Mouse (Mus musculus): ENCODE data around the gene Ung. TPM values are rescaled to one million over a fixed set of nuclear protein-coding genes. Genes with fewer than 3 reads are reported as not detected.

Ung gene
- polyA plus RNA-seq, 1 experiment from 2014 or later, result 31.1 TPM

GRCm38 (mm10) chr5:114152359-114153092 is 22.3 kb downstream of the Ung start:
- H3K27me3 ChIP-seq (ENCODE audit: insufficient read depth, low read length), result no peaks in the 10 kb centered on the region
- no peaks in the 10 kb centered on the region for H3K36me3 ChIP-seq (ENCODE audit: insufficient read depth, low read length)
- no peak for DNase-seq (ENCODE audit: low spot score)
- no peak overlapping the region for H3K9ac ChIP-seq (ENCODE audit: low read depth, low read length)
- no peak for TF ChIP-seq CTCF (IDR thresholded peaks at IDR 0.05; ENCODE audit: low read depth)
- no peak for ATAC-seq (replicated peaks; ENCODE audit: low FRiP score, low read depth)
- no peaks in the 10 kb centered on the region for H3K9me3 ChIP-seq (replicated peaks; ENCODE audit: low read length)
- peak overlapping the region; percentile 47; the same call in 1 of the 2 replicates for H3K27ac ChIP-seq
- no peak overlapping the region for H3K4me3 ChIP-seq (replicated peaks; ENCODE audit: low read depth, low read length)
- WGBS, result 82% methylated on average over 12 of the region's 12 CpGs
- H3K4me2 ChIP-seq (ENCODE audit: low read length), result no peak overlapping the region
- H3K4me1 ChIP-seq (replicated peaks; ENCODE audit: insufficient read depth, low read length), result 0 out of 2 replicates have a peak, but pooled peaks cover 5% of the 10 kb centered on the region

GRCm38 (mm10) chr5:114153490-114153889 is 23.3 kb downstream of the Ung start:
- 0 out of 2 replicates have a peak overlapping the region, but pooled peaks have one; percentile 25 for H3K27ac ChIP-seq
- 9% methylated on average over 12 of the region's 12 CpGs for WGBS
- no peaks in the 10 kb centered on the region for H3K27me3 ChIP-seq (ENCODE audit: insufficient read depth, low read length)
- no peak overlapping the region; the same call in 1 of the 2 replicates for H3K4me3 ChIP-seq (replicated peaks; ENCODE audit: low read depth, low read length)
- ATAC-seq (replicated peaks; ENCODE audit: low FRiP score, low read depth) (0 out of 2 replicates have a peak, but pooled peaks have one; percentile 44), DNase-seq (ENCODE audit: low spot score) (peak; percentile 68)
- no peaks in the 10 kb centered on the region for H3K9me3 ChIP-seq (replicated peaks; ENCODE audit: low read length)
- H3K36me3 ChIP-seq (ENCODE audit: insufficient read depth, low read length), result no peaks in the 10 kb centered on the region
- H3K9ac ChIP-seq (ENCODE audit: low read depth, low read length), result no peak overlapping the region
- TF ChIP-seq CTCF (IDR thresholded peaks at IDR 0.05; ENCODE audit: low read depth), result peak; percentile 74
- H3K4me1 ChIP-seq (replicated peaks; ENCODE audit: insufficient read depth, low read length), result 0 out of 2 replicates have a peak, but pooled peaks cover 5% of the 10 kb centered on the region
- peak overlapping the region; percentile 37; the same call in 1 of the 2 replicates for H3K4me2 ChIP-seq (ENCODE audit: low read length)

- ATAC-seq (replicated peaks; ENCODE audit: low FRiP score, low read depth) (no peak), DNase-seq (ENCODE audit: low spot score) (no peak)
- Histone ChIP-seq H3K9me3 (replicated peaks; ENCODE audit: low read length) (no peaks in the 10 kb centered on the region), H3K27me3 (ENCODE audit: insufficient read depth, low read length) (no peaks in the 10 kb centered on the region), H3K4me3 (replicated peaks; ENCODE audit: low read depth, low read length) (no peak overlapping the region), H3K36me3 (ENCODE audit: insufficient read depth, low read length) (no peaks in the 10 kb centered on the region), H3K9ac (ENCODE audit: low read depth, low read length) (no peak overlapping the region), H3K4me2 (ENCODE audit: low read length) (no peak overlapping the region), H3K27ac (no peak overlapping the region), H3K4me1 (replicated peaks; ENCODE audit: insufficient read depth, low read length) (0 out of 2 replicates have a peak, but pooled peaks cover 5% of the 10 kb centered on the region)
- 85% methylated on average over 5 of the region's 5 CpGs for WGBS
- TF ChIP-seq CTCF (IDR thresholded peaks at IDR 0.05; ENCODE audit: low read depth), result no peak
Measured at GRCm38 (mm10) chr5:114154765-114155164, 24.6 kb downstream of the Ung start.

- Histone ChIP-seq H3K4me1 (replicated peaks; ENCODE audit: insufficient read depth, low read length) (0 out of 2 replicates have a peak, but pooled peaks cover 5% of the 10 kb centered on the region), H3K9me3 (replicated peaks; ENCODE audit: low read length) (no peaks in the 10 kb centered on the region), H3K27ac (no peak overlapping the region), H3K36me3 (ENCODE audit: insufficient read depth, low read length) (no peaks in the 10 kb centered on the region), H3K9ac (ENCODE audit: low read depth, low read length) (no peak overlapping the region), H3K4me3 (replicated peaks; ENCODE audit: low read depth, low read length) (no peak overlapping the region), H3K4me2 (ENCODE audit: low read length) (no peak overlapping the region), H3K27me3 (ENCODE audit: insufficient read depth, low read length) (no peaks in the 10 kb centered on the region)
- ATAC-seq (replicated peaks; ENCODE audit: low FRiP score, low read depth) (no peak; the same call in 1 of the 2 replicates), DNase-seq (ENCODE audit: low spot score) (no peak)
- TF ChIP-seq CTCF (IDR thresholded peaks at IDR 0.05; ENCODE audit: low read depth), result no peak
- 57% methylated on average over 9 of the region's 9 CpGs for WGBS
Measured at GRCm38 (mm10) chr5:114155168-114155933, 25.2 kb downstream of the Ung start.

- 54% methylated on average over 7 of the region's 7 CpGs for WGBS
- Histone ChIP-seq H3K9ac (ENCODE audit: low read depth, low read length) (no peak overlapping the region), H3K9me3 (replicated peaks; ENCODE audit: low read length) (no peaks in the 10 kb centered on the region), H3K4me1 (replicated peaks; ENCODE audit: insufficient read depth, low read length) (no peaks in the 10 kb centered on the region), H3K27ac (no peak overlapping the region), H3K27me3 (ENCODE audit: insufficient read depth, low read length) (no peaks in the 10 kb centered on the region), H3K4me3 (replicated peaks; ENCODE audit: low read depth, low read length) (no peak overlapping the region), H3K36me3 (ENCODE audit: insufficient read depth, low read length) (no peaks in the 10 kb centered on the region), H3K4me2 (ENCODE audit: low read length) (no peak overlapping the region)
- ATAC-seq (replicated peaks; ENCODE audit: low FRiP score, low read depth) (no peak), DNase-seq (ENCODE audit: low spot score) (no peak)
- no peak for TF ChIP-seq CTCF (IDR thresholded peaks at IDR 0.05; ENCODE audit: low read depth)
Measured at GRCm38 (mm10) chr5:114157236-114157635, 27.1 kb downstream of the Ung start.

GRCm38 (mm10) chr5:114161424-114161823 is 31.2 kb downstream of the Ung start:
- no peak overlapping the region for H3K9ac ChIP-seq (ENCODE audit: low read depth, low read length)
- no peak overlapping the region for H3K4me2 ChIP-seq (ENCODE audit: low read length)
- H3K27ac ChIP-seq, result no peak overlapping the region
- no peaks in the 10 kb centered on the region for H3K9me3 ChIP-seq (replicated peaks; ENCODE audit: low read length)
- no peaks in the 10 kb centered on the region for H3K4me1 ChIP-seq (replicated peaks; ENCODE audit: insufficient read depth, low read length)
- H3K4me3 ChIP-seq (replicated peaks; ENCODE audit: low read depth, low read length), result no peak overlapping the region
- no peak for DNase-seq (ENCODE audit: low spot score)
- H3K36me3 ChIP-seq (ENCODE audit: insufficient read depth, low read length), result no peaks in the 10 kb centered on the region
- no peaks in the 10 kb centered on the region for H3K27me3 ChIP-seq (ENCODE audit: insufficient read depth, low read length)
- WGBS, result 54% methylated on average over 6 of the region's 6 CpGs
- TF ChIP-seq CTCF (IDR thresholded peaks at IDR 0.05; ENCODE audit: low read depth), result no peak
- ATAC-seq (replicated peaks; ENCODE audit: low FRiP score, low read depth), result no peak
